Mouse (Mus musculus): Measurements from ENCODE around the gene Unc5cl. TPM values are rescaled to one million over a fixed set of nuclear protein-coding genes. Genes with fewer than 3 reads are reported as not detected.
A peak's percentile ranks its signal among the peaks of the same experiment; 100 is the strongest.

Gene Unc5cl
- polyA plus RNA-seq, 1 experiment from 2014 or later = 0.15 TPM

DNA sequence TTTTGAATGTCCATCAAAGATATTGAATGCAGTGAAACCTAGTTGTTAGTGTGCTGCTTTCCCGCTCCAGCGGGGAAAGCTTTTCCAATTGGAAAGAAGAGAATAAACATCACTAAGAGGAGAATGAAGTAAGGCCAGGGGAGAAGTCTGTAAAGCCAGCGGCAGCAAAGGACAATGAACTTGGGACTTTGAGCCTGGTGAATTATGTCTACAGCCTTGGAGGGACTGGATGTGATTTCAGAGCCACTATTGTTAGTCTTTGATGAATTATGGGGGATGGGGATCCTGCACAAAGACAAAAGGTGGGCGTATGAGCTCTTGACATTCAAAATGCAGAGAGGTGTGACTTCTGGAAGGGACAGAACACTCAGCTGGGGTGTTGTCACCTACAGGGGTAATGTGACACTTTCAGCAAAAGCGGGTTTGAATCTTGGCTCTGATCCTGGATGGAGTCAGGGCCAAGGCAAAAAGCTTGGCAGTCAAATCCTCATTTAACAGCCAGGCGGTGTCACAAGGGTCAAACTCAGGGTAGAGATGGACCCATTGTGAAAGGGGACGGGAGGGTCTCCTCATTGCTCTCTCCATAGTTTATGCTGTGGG is 46.2 kb downstream of the Unc5cl start:
- WGBS = 81% methylated on average over 7 of the region's 7 CpGs
- DNase-seq (ENCODE audit: low spot score) (no peak), ATAC-seq (ENCODE audit: low FRiP score) (no peak)
- Histone ChIP-seq H3K4me1 (replicated peaks; ENCODE audit: control insufficient read depth, insufficient read depth, low read length) (peaks cover 5% of the 10 kb centered on the region; the same call in 1 of the 2 replicates), H3K36me3 (ENCODE audit: control insufficient read depth, insufficient read depth, low read length) (no peaks in the 10 kb centered on the region), H3K9me3 (ENCODE audit: control insufficient read depth, low read length) (no peaks in the 10 kb centered on the region), H3K9ac (ENCODE audit: low read depth, low read length) (no peak overlapping the region), H3K27me3 (ENCODE audit: control insufficient read depth, insufficient read depth, low read length) (no peaks in the 10 kb centered on the region), H3K4me3 (ENCODE audit: low read depth, low read length) (no peak overlapping the region), H3K27ac (ENCODE audit: low read depth, low read length) (no peak overlapping the region), H3K4me2 (replicated peaks; ENCODE audit: low read depth, low read length) (no peak overlapping the region)

DNA sequence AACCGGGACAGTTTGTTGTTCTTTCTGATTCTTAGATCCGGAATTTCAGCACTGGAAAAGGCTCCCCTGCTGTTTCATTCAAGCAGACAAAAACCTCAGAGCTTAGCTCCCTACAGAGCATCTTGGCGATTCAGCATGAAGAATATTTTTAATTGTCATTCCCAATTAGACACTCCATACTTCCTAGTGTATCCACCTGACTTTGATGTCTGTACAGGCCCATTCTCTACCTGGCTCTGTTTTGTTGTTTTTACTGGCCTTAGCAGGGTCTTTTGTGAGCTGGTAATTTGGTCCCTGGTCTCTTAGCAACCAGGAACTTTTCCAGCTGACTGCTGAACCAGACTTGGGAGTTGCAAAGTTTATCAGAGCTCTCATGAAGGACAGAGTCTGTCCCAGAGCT is 50.3 kb downstream of the Unc5cl start:
- no peak overlapping the region for H3K4me3 ChIP-seq (ENCODE audit: low read depth, low read length)
- no peak overlapping the region for H3K9ac ChIP-seq (ENCODE audit: low read depth, low read length)
- WGBS = 9% methylated on average over 3 of the region's 3 CpGs
- peaks cover 5% of the 10 kb centered on the region; the same call in 1 of the 2 replicates for H3K4me1 ChIP-seq (replicated peaks; ENCODE audit: control insufficient read depth, insufficient read depth, low read length)
- H3K36me3 ChIP-seq (ENCODE audit: control insufficient read depth, insufficient read depth, low read length) = no peaks in the 10 kb centered on the region
- H3K9me3 ChIP-seq (ENCODE audit: control insufficient read depth, low read length) = no peaks in the 10 kb centered on the region
- peak; percentile 51; the same call in 1 of the 2 replicates for ATAC-seq (ENCODE audit: low FRiP score)
- no peak overlapping the region for H3K4me2 ChIP-seq (replicated peaks; ENCODE audit: low read depth, low read length)
- H3K27me3 ChIP-seq (ENCODE audit: control insufficient read depth, insufficient read depth, low read length) = no peaks in the 10 kb centered on the region
- DNase-seq (ENCODE audit: low spot score) = no peak
- no peak overlapping the region for H3K27ac ChIP-seq (ENCODE audit: low read depth, low read length)

DNA sequence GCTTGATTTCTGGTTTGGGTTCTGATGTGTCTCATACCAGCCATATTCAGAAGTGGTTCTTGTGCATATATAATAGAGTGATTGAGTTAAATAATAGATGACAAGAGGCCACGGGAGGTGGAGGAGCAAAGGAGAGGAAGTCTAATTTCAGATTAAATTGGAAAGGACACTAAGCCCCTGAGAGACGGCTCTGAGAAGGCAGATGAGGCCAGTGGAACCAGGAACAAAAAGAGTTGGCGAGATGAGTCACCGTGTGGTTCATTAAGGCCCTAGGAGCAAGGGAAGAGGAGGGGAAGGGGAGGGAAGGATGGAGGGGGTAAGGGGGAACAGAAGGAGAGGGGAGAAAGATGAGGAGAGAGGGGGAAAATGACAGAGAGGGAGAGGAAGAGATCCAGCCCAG is 52.3 kb downstream of the Unc5cl start:
- ATAC-seq (ENCODE audit: low FRiP score) (no peak), DNase-seq (ENCODE audit: low spot score) (no peak)
- no peak overlapping the region for H3K27ac ChIP-seq (ENCODE audit: low read depth, low read length)
- H3K36me3 ChIP-seq (ENCODE audit: control insufficient read depth, insufficient read depth, low read length) = no peaks in the 10 kb centered on the region
- H3K4me1 ChIP-seq (replicated peaks; ENCODE audit: control insufficient read depth, insufficient read depth, low read length) = peaks cover 5% of the 10 kb centered on the region; the same call in 1 of the 2 replicates
- H3K4me2 ChIP-seq (replicated peaks; ENCODE audit: low read depth, low read length) = no peak overlapping the region
- no peaks in the 10 kb centered on the region for H3K9me3 ChIP-seq (ENCODE audit: control insufficient read depth, low read length)
- H3K9ac ChIP-seq (ENCODE audit: low read depth, low read length) = no peak overlapping the region
- no peaks in the 10 kb centered on the region; the same call in 1 of the 2 replicates for H3K27me3 ChIP-seq (ENCODE audit: control insufficient read depth, insufficient read depth, low read length)
- WGBS = 55% methylated on average over 4 of the region's 4 CpGs
- no peak overlapping the region for H3K4me3 ChIP-seq (ENCODE audit: low read depth, low read length)

DNA sequence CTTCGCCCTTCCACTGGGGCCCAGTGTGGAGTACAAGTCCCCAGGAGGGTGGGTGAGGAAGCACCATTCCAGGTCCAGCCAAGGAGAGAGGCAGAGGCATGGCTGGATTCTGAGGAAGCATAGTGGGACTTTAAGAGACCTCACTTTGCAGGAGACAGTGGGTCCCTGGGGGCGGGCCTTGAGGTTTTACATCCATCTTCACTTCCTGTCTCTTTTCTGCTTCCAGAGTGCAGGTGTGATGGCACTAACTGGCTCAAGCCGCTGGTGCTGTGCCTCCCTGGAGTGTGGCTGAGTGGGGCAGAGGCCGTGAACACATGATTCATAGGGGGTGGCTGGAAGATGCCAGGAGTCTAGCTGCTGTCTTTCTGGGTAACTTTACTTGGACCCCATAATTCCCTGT is 54.9 kb downstream of the Unc5cl start:
- no peak overlapping the region for H3K27ac ChIP-seq (ENCODE audit: low read depth, low read length)
- H3K27me3 ChIP-seq (ENCODE audit: control insufficient read depth, insufficient read depth, low read length) = no peaks in the 10 kb centered on the region; the same call in 1 of the 2 replicates

DNA sequence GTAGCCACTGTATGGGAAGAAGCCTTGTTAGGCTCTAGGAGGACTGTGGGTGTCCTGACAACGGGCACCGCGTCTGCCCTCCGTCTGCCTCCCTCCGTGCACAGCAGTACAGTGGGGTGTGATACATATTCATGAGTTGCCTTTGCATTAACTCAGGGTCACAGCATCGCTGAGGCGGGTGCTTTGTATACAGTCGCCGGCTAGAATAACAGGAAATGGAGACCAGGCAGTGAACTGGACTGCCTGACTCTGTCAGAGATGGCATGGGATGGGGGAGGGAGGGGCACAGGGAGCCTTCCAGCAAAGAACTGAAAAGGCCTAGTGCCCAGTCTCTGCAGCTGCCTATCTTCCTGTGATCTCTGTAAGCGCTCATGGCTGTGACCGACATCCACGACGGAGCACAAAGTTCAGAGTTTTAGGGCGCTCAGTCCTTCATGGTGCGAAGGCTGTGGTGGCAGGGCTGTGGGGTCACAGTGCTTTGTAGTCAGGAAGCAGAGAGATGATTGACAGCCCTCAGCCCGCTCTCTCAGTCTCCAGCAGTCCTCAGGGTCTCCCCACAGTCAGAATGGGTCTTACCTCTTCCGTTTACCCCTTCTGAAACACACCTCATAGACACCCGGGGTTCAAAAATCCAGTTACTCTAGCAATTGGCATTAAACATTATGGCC is 58.0 kb downstream of the Unc5cl start:
- Histone ChIP-seq H3K27me3 (ENCODE audit: control insufficient read depth, insufficient read depth, low read length) (no peaks in the 10 kb centered on the region; the same call in 1 of the 2 replicates), H3K4me2 (replicated peaks; ENCODE audit: low read depth, low read length) (0 out of 2 replicates have a peak overlapping the region, but pooled peaks have one; percentile 1), H3K9me3 (ENCODE audit: control insufficient read depth, low read length) (no peaks in the 10 kb centered on the region), H3K4me3 (ENCODE audit: low read depth, low read length) (no peak overlapping the region), H3K36me3 (ENCODE audit: control insufficient read depth, insufficient read depth, low read length) (no peaks in the 10 kb centered on the region), H3K9ac (ENCODE audit: low read depth, low read length) (no peak overlapping the region), H3K27ac (ENCODE audit: low read depth, low read length) (peak overlapping the region; percentile 53; the same call in 1 of the 2 replicates), H3K4me1 (replicated peaks; ENCODE audit: control insufficient read depth, insufficient read depth, low read length) (peaks cover 3% of the 10 kb centered on the region; the same call in 1 of the 2 replicates)
- WGBS = 26% methylated on average over 18 of the region's 18 CpGs
- peak; percentile 97 for ATAC-seq (ENCODE audit: low FRiP score)
- DNase-seq (ENCODE audit: low spot score) = peak; percentile 70

More for the DNA sequence above, 54.9 kb downstream of the Unc5cl start:
- Histone ChIP-seq H3K4me1 (replicated peaks; ENCODE audit: control insufficient read depth, insufficient read depth, low read length) (peaks cover 8% of the 10 kb centered on the region), H3K4me2 (replicated peaks; ENCODE audit: low read depth, low read length) (no peak overlapping the region), H3K36me3 (ENCODE audit: control insufficient read depth, insufficient read depth, low read length) (no peaks in the 10 kb centered on the region), H3K4me3 (ENCODE audit: low read depth, low read length) (no peak overlapping the region), H3K9ac (ENCODE audit: low read depth, low read length) (no peak overlapping the region), H3K9me3 (ENCODE audit: control insufficient read depth, low read length) (no peaks in the 10 kb centered on the region)
- DNase-seq (ENCODE audit: low spot score) (no peak), ATAC-seq (ENCODE audit: low FRiP score) (no peak)
- 72% methylated on average over 4 of the region's 4 CpGs for WGBS

DNA sequence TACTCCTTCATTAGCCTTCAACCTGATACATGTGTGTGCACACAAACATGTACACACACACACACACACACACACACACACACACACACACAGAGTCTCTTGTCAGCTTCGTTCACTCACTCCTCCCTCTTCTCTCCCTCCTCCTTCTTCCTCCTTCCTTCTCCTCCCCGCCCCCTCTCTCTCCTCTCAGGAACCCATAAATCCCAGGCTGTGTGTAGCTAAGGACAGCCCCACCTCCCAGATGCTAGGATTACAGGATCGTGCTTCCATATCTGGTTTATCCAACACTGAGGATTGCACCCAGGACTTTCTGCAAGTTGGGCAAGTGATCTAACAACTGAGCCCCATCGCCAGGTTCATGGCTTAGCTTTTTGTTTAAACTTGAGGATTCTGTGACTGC is 59.9 kb downstream of the Unc5cl start:
- no peaks in the 10 kb centered on the region for H3K9me3 ChIP-seq (ENCODE audit: control insufficient read depth, low read length)
- ATAC-seq (ENCODE audit: low FRiP score) (no peak), DNase-seq (ENCODE audit: low spot score) (no peak)
- peaks cover 3% of the 10 kb centered on the region; the same call in 1 of the 2 replicates for H3K4me1 ChIP-seq (replicated peaks; ENCODE audit: control insufficient read depth, insufficient read depth, low read length)
- 70% methylated on average over 4 of the region's 4 CpGs for WGBS
- no peak overlapping the region for H3K27ac ChIP-seq (ENCODE audit: low read depth, low read length)
- H3K4me2 ChIP-seq (replicated peaks; ENCODE audit: low read depth, low read length) = no peak overlapping the region
- H3K9ac ChIP-seq (ENCODE audit: low read depth, low read length) = no peak overlapping the region
- no peak overlapping the region for H3K4me3 ChIP-seq (ENCODE audit: low read depth, low read length)
- no peaks in the 10 kb centered on the region; the same call in 1 of the 2 replicates for H3K27me3 ChIP-seq (ENCODE audit: control insufficient read depth, insufficient read depth, low read length)
- H3K36me3 ChIP-seq (ENCODE audit: control insufficient read depth, insufficient read depth, low read length) = no peaks in the 10 kb centered on the region

DNA sequence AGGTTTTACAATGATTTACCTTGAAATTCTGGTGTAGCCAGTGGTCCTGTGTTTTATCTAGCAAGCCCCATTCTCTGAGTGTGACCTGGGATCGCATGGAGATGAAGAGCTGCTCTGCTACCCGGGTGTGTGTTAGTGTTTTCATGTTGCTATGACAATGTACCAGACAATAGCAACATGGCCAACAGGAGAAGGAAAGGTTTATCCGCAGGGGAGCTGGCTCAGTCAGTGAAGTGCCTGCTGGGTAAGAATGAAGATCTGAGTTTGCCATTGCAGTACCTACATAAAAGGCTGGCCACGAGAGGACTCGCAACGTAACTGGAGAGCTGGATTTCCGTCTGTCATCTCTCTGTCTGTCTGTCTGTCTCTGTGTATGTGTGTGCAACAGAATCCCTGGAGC is 64.3 kb downstream of the Unc5cl start:
- no peak overlapping the region for H3K4me3 ChIP-seq (ENCODE audit: low read depth, low read length)
- ATAC-seq (ENCODE audit: low FRiP score) (no peak), DNase-seq (ENCODE audit: low spot score) (no peak)
- H3K27ac ChIP-seq (ENCODE audit: low read depth, low read length) = no peak overlapping the region
- H3K36me3 ChIP-seq (ENCODE audit: control insufficient read depth, insufficient read depth, low read length) = no peaks in the 10 kb centered on the region
- 78% methylated on average over 7 of the region's 7 CpGs for WGBS
- no peaks in the 10 kb centered on the region for H3K4me1 ChIP-seq (replicated peaks; ENCODE audit: control insufficient read depth, insufficient read depth, low read length)
- H3K9me3 ChIP-seq (ENCODE audit: control insufficient read depth, low read length) = no peaks in the 10 kb centered on the region
- no peak overlapping the region for H3K4me2 ChIP-seq (replicated peaks; ENCODE audit: low read depth, low read length)
- H3K27me3 ChIP-seq (ENCODE audit: control insufficient read depth, insufficient read depth, low read length) = no peaks in the 10 kb centered on the region
- H3K9ac ChIP-seq (ENCODE audit: low read depth, low read length) = no peak overlapping the region

DNA sequence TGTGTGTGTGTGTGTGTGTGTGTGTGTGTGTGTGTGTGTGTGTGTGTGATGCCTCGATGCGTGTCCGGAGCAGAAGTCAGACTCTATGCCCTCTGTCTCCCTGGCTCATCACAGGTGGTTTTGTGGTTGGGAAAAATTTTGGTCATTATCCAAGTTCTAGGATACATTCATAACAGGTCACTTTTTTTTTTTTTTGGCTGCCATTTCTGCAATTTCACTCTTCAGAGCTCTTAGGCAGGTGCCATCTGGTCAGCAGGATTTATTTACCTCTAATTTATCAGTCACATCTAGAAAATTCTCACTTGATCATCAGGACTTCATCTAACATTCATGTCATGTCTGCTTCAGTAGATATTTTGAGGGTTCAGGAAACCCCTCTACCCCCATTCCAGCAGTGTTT is 65.7 kb downstream of the Unc5cl start:
- 92% methylated on average over 3 of the region's 3 CpGs for WGBS
- no peaks in the 10 kb centered on the region for H3K4me1 ChIP-seq (replicated peaks; ENCODE audit: control insufficient read depth, insufficient read depth, low read length)
- H3K36me3 ChIP-seq (ENCODE audit: control insufficient read depth, insufficient read depth, low read length) = no peaks in the 10 kb centered on the region
- H3K9me3 ChIP-seq (ENCODE audit: control insufficient read depth, low read length) = no peaks in the 10 kb centered on the region
- no peak for DNase-seq (ENCODE audit: low spot score)
- H3K27me3 ChIP-seq (ENCODE audit: control insufficient read depth, insufficient read depth, low read length) = no peaks in the 10 kb centered on the region
- no peak overlapping the region for H3K9ac ChIP-seq (ENCODE audit: low read depth, low read length)
- H3K4me2 ChIP-seq (replicated peaks; ENCODE audit: low read depth, low read length) = no peak overlapping the region
- ATAC-seq (ENCODE audit: low FRiP score) = no peak
- H3K27ac ChIP-seq (ENCODE audit: low read depth, low read length) = no peak overlapping the region
- no peak overlapping the region for H3K4me3 ChIP-seq (ENCODE audit: low read depth, low read length)

DNA sequence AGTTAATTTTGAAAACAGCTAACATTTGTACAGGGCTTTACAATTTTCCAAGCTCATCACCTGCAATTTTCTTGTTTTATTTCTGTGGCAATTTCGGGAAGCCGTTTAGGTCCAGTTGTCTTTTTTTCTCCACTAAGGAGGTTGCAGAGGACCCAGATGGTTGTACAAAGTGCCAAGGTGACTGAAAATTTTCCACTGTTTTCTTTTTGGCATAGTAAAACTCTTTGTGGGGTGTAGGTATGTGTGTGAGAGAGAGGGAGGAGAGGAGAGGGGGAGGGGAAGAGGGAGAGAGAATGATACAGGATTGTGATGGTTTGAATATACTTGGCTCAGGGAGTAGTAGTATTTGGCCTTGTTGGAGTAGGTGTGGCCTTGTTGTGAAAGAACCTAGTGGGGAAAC is 68.4 kb downstream of the Unc5cl start:
- WGBS = 91% methylated on average over 2 of the region's 2 CpGs
- Histone ChIP-seq H3K9ac (ENCODE audit: low read depth, low read length) (no peak overlapping the region), H3K36me3 (ENCODE audit: control insufficient read depth, insufficient read depth, low read length) (no peaks in the 10 kb centered on the region), H3K4me2 (replicated peaks; ENCODE audit: low read depth, low read length) (no peak overlapping the region), H3K4me3 (ENCODE audit: low read depth, low read length) (no peak overlapping the region), H3K9me3 (ENCODE audit: control insufficient read depth, low read length) (no peaks in the 10 kb centered on the region), H3K4me1 (replicated peaks; ENCODE audit: control insufficient read depth, insufficient read depth, low read length) (no peaks in the 10 kb centered on the region), H3K27me3 (ENCODE audit: control insufficient read depth, insufficient read depth, low read length) (no peaks in the 10 kb centered on the region), H3K27ac (ENCODE audit: low read depth, low read length) (no peak overlapping the region)
- DNase-seq (ENCODE audit: low spot score) (no peak), ATAC-seq (ENCODE audit: low FRiP score) (no peak)
